Mouse (Mus musculus): ENCODE data around the gene 4933407L21Rik. TPM values are rescaled to one million over a fixed set of nuclear protein-coding genes. Genes with fewer than 3 reads are reported as not detected.

4933407L21Rik gene
- polyA plus RNA-seq (2015; fragmentation: Nextera tagmentation; extraction: Ambion mirVana) = 1.1 and 1.4 TPM in 2 replicates

GRCm38 (mm10) chr1:85928057-85928687 is at the start of gene 4933407L21Rik:
Gene 4933407L21Rik (plus strand): TSS chr1:85928483.

GRCm38 (mm10) chr1:85894231-85894747 is 34.0 kb upstream of the 4933407L21Rik start, which contains the start of gene Itm2c:
Gene Itm2c (plus strand): TSS chr1:85894281.

GRCm38 (mm10) chr1:85960873-85961272 is 32.6 kb downstream of the 4933407L21Rik start, which contains the start of gene Gpr55:
Gene Gpr55 (minus strand): TSS chr1:85961007.

Other genes with a start within 250 kb of the 4933407L21Rik start
- gene A630001G21Rik, start 149.8 kb upstream of the 4933407L21Rik start, polyA plus RNA-seq (2015; fragmentation: Nextera tagmentation; extraction: Ambion mirVana) = 0.71 and 1.2 TPM in 2 replicates
- gene Cab39, start 135.0 kb upstream of the 4933407L21Rik start, polyA plus RNA-seq (2015; fragmentation: Nextera tagmentation; extraction: Ambion mirVana) = 18.2 and 20.4 TPM in 2 replicates
- gene Itm2c, start 34.2 kb upstream of the 4933407L21Rik start, polyA plus RNA-seq (2015; fragmentation: Nextera tagmentation; extraction: Ambion mirVana) = 80.7 and 95.8 TPM in 2 replicates
- 0.05 TPM in 1 of 2 replicates, not detected in the other for gene Gpr55, start 32.5 kb downstream of the 4933407L21Rik start, polyA plus RNA-seq (2015; fragmentation: Nextera tagmentation; extraction: Ambion mirVana)
- gene Spata3, start 88.3 kb downstream of the 4933407L21Rik start, polyA plus RNA-seq (2015; fragmentation: Nextera tagmentation; extraction: Ambion mirVana) = not detected in 2 replicates
- 0.12 TPM in 1 of 2 replicates, not detected in the other for gene 2810459M11Rik, start 117.4 kb downstream of the 4933407L21Rik start, polyA plus RNA-seq (2015; fragmentation: Nextera tagmentation; extraction: Ambion mirVana)
- gene Psmd1, start 135.9 kb downstream of the 4933407L21Rik start, polyA plus RNA-seq (2015; fragmentation: Nextera tagmentation; extraction: Ambion mirVana) = 116 and 118 TPM in 2 replicates
- gene Htr2b, start 183.5 kb downstream of the 4933407L21Rik start, polyA plus RNA-seq (2015; fragmentation: Nextera tagmentation; extraction: Ambion mirVana) = 1.7 and 2.5 TPM in 2 replicates
- 0.19 TPM in 1 of 2 replicates, not detected in the other for gene Gm21972, start 205.2 kb downstream of the 4933407L21Rik start, polyA plus RNA-seq (2015; fragmentation: Nextera tagmentation; extraction: Ambion mirVana)
- gene Armc9, start 226.3 kb downstream of the 4933407L21Rik start, polyA plus RNA-seq (2015; fragmentation: Nextera tagmentation; extraction: Ambion mirVana) = 5.2 and 6.5 TPM in 2 replicates

Data from skeletal muscle tissue, postnatal 0 days (tissue).